Mouse (Mus musculus): ENCODE results near the gene Phc2. TPM values are rescaled to one million over a fixed set of nuclear protein-coding genes. Genes with fewer than 3 reads are reported as not detected.
A peak's percentile ranks its signal among the peaks of the same experiment; 100 is the strongest.

Gene Phc2
- total RNA-seq, 2 experiments from 2014 or later = 39.5 to 45.3 TPM

DNA sequence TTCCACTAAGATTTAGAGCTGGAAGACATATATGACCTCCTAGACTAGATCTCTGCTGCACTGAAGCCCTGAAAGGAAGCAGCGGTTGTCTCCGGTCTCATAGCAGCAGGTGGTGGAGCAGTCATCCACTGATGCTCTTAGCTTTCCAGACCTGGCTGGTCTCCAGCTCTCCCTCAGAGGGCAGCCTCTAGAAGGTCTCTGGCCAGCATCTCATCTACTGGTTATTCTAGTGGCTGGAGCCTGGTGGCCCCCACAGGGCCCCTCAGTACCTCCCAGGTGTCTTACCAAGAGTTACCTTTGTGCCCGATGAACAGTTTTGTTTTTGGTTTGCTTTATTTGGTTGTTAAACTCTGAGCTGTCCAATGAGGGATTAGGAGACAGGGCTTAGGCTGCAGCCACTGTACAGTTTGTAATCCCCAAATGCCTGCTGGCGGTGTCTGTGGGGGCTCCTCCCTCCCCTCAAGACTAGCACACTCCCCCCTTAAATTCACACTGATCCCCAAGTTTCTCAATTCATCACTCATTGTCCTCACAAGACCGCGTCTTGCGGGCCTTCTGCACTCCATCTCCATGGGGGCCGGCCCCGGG lies 66.7 kb downstream of the Phc2 start:
- DNase-seq = no peak

GRCm38 (mm10) chr4:128721761-128722160 lies 67.3 kb downstream of the Phc2 start:
- no peak for DNase-seq

DNA sequence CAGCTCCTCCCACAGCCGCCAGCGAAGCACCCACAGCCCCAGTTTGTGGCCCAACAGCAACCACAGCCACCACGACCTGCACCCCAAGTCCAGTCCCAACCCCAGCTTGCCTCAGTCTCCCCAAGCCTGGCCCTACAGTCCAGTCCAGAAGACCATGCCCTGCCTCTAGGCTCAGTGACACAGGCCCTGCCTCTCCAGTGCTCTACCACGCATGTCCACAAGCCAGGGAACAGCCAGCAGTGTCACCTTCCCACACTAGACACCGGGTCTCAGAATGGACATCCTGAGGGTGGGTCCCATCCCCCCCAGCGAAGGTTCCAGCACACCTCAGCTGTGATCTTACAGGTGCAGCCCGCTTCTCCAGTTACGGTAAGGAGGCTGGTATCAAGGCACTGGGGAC lies 68.4 kb downstream of the Phc2 start:
- DNase-seq = no peak

GRCm38 (mm10) chr4:128723431-128723830 lies 68.9 kb downstream of the Phc2 start:
- DNase-seq = no peak

DNA sequence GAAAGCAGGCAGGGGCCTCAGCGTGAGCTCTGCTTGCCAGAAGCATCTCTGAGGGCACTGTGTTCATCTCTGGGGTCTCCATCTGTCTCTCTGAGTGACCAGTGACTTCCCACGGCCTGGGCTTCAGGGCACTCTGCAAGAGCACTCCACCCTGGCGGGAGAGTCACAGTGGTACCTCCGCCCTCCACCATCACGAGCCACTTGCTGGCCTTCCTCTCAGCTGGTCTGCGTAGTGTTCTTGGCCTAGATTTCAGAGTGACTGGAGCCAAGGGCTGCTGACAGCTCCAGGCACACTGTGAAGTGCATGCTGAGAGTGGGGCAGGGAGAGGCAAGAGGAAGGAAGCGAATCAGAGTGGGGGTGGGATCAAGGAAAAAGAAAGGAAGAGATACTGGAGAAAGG lies 69.6 kb downstream of the Phc2 start:
- DNase-seq = peak; percentile 75 to 90

DNA sequence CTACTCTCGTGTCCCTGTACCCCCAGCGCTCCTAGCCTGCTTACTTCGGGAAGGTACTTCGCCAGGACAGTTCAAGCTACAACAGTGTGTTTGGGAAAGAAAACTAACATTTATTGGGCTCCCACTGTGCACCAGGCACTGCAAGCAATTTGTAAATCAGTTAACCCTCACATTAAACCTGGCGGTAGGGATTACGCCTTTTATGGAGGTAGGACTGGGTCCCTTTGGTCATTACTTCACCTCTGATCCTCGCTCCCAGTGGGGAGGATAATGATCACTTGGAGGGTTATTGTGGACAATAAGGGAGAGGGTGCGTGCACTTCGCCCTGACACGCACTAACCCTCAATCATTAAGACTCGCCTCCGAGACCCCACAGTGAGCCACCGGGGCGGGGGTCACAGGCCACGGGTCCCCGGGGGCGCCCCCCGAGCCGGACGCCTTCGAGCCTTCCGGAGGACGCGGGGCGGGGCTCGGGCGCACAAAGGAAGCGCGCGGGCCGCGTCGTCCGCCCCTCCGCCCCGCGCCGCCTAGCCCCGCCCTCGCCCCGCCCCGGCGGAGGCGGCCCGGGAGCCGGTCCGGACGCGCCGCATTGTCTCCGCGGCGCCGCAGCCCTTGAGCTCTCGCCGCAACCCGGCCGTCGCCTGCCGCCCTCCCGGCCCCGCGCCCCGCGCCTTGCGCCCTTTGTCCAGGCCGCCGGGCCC lies 72.7 kb downstream of the Phc2 start:
- peak; percentile 88 to 91 for DNase-seq

DNA sequence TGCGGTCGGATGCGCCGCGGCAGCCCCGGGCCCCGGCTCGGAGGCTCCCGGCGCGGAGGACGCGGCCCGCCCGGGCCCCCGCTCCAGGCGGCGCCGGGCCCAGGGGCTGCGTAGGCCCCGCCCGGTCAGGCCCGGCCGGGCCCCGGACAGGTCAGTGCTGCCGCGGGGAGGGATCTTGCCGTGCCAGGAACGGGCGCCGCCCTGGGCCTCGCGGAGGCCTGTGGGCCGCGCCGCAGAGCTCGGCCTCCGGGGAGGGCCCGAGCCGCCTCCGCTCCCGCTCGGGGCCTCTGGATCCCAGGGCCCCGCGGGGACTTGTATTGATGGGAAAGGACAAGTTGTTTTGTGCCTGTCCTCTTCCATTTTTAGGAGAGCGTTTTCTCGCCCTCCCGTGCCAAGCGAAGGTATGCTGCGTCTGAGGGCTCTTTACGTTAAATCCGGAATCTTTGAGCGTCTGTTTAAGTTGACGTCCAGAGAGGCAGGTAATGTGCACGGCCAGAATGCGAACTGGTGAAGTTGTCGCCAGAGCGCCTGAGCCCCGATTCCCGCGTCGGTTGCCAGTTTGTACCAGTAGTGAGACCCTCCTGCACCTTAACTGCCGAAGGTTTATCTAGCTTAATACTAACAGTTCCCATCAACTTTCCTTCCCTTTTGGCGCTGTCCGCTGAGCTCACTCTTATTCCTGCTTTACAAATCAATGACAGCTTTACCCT lies 73.4 kb downstream of the Phc2 start:
- peak; percentile 69 to 78 for DNase-seq

DNA sequence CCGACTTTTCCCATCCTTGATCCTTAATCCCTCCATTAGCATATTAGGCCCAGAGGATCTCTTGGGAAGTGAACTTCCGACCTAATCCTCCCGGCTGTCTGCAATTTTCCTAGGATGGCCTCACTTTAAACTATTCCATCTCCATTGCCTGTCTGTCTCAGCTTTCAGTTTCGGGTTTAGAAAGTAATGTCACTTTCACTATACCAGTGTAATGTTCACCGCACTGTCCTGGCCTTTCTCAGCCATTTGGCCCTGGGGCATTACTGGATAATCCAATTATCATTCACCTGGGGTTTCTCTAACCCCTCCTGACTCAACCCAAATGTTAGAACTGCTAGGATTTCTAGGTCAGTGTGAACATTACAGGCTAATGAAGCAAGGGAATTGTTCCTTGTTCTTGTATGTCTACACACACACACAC lies 73.9 kb downstream of the Phc2 start:
- no peak for DNase-seq

- no peak for DNase-seq
Measured at GRCm38 (mm10) chr4:128729033-128729708, 74.7 kb downstream of the Phc2 start.

- DNase-seq = peak; percentile 64 to 71
Measured at GRCm38 (mm10) chr4:128729709-128730037, 75.2 kb downstream of the Phc2 start.

DNA sequence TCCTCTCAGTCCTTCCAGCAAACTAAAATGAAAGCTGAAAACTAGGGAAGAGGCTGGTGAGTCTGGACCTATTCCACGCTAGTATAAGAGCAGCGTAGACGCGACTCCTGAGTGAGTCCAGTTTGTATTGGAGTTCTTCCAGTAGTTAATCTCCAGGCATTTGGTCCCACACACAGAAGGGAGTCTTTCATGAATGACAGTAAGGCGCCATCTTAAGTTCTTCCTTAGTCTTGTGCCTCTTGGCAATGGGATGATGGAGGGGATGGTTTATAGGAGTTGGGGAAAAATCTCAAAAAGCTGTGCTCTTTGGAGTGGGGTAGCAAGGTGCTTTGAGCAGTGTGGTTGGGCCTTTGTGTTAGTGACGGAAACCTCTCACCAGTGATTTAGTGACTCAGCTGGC lies 75.8 kb downstream of the Phc2 start:
- no peak for DNase-seq

DNA sequence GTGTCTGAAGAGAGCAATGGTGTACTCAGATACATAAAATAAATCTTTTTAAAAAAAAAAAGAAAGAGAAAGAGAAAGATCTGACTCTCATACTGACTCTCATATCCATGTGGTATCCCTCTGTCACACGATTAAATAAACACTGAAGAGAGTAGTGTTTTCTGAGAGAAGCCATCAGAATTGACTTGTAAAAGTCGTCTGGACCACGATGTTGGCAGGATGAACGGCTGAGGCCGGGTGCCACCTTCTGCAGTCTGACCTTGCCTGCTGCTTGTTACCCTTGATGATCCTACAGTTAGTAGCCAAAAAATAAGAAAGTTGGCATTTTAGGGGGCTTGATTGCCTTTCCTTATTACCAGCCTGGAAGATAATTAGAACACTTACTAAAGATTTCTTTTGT lies 78.3 kb downstream of the Phc2 start:
- no peak for DNase-seq

- peak; percentile 48 to 56 for DNase-seq
Measured at GRCm38 (mm10) chr4:128733496-128733895, 79.0 kb downstream of the Phc2 start.

- peak; percentile 92 to 93 for DNase-seq
Measured at GRCm38 (mm10) chr4:128734217-128734616, 79.7 kb downstream of the Phc2 start.

DNA sequence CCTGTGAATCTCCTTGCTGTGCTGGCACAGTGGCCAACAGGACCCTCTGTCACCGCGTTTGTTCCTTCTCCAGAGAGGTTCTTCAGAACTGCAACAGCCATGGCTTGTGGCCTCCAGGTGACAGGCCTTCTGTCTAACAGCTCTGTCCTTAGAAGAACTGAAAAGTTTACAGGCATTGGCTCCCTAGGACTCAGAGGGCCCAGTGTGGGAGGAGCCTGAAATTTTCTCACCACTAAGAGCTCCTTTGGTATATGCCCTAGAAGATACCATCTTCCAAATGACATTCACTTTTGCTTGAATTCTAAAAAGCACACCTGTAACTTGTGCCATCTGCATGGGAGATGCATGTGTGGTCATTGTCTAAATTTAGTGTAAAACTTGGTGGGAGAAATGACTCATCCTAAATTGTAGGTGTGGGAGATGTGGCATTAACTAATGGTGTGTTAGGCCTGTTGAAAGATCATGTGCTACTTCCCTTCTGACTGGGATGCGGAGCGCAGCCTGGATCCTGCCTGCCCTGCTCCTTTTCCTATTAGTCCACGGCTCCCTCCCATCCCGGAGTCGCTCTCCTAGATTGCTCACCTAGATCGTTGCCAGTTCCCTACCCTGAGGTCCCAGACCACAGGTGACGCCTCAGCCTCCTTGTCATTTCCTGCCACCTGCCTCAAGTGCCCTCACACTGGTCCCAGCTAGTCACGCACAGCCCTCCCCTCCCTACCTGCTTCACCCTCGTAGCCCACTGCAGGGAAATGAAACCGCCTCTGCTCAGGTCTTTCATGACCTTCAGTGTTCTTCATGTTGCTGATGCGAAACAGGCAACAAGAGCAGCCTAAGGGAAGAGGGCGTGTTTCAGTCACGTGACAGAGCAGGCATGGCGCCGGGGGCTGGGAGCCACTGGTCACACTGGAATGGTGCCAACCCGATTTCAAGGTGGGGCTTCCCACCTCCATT lies 80.5 kb downstream of the Phc2 start:
- DNase-seq = peak in 1 of 2 experiments; percentile 44

DNA sequence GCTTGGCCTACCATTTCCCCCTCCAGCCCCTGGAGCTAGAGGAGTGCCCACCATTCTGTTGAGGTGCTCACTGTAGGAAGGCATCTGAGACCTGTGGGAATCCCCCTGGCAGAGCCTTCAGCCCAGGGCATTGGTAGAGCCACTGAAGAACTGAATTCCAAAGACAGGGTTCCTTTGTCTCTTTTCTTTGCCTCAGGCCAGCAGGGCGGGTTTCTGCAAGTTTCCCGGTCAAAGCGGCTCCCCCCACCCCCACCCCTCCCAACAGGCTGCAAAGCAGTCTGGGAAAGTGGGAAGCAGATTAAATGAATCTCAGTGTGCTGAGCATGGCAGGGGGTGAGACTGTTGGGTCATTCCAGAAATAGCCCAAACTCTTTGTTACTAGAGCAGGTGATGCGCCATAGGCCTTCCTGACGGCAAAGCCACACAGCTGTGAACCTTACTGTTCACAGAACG lies 82.7 kb downstream of the Phc2 start:
- DNase-seq = no peak

DNA sequence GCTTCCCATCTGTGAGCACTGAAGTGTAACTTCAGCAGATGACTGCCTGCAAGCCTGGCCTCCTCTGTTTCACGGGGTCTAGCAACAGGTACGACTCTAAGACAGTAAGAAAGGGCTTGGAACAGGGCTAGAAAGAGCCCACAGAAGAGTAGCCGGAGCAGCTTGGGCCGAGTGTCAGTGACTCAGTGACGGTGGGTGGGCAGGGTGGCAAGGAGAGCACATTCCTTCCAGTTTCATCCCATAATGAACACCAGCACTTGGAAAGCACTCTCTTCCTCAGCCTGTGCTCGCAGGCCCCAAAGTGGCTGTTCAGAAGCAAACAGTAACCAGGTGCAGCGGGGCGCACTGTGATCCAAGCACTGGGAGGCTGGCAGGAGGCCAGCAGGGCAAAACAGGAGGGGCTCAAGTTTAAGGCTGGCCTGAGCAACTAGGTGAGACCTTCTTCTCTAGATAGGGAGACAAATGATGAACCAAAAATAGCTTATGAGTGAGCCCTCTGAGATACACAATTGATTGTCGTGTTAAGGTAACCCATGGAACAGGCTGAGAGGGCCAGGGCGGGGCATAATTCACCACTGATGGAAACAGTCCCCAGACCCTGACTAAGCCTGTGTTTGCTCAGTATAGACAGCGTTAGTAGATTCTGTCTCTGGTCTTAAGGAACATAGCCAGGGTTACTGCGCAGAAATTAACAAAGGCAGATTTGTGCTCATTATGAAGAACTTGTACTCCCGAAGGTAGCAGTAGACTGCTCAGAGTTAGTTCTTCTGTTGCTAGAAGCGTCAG lies 83.5 kb downstream of the Phc2 start:
- DNase-seq = no peak

DNA sequence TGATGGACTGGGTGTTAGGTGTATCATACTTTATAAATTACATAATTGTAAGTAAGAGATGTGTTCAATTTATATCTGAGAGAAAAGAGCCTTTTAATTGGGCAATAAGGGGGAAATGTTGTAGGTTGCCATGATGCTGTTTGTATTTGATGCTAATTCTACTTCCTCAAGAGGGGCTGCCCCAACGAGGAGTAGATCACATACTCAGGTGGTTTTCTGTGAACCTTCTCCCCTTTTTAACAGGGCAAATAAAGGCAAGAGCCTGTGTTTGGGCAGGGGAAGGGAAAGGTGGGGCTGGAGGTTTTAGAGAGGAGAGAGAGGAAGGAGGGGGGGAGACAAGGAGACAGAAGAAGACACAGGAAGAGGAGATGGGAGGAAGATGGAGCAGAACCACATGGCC lies 86.4 kb downstream of the Phc2 start:
- DNase-seq = no peak

DNA sequence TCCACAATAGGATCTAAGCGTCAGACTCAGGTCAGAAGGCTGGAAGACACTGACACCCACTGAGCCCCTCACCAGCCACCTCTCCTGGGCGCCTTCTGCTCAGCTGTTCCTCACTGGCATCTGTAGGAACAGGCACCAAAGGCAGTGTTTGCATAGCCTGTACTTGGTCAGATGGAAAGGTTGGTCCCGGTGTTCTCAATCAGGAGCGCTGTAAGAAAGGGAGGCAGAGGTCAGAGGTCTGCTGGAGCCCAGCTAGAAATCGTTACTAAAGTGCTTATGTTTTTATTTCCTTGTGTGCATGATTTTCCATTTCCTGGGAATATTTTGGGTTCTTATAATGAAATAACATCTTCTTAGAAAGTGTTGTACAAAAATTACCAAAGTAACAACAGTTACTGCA lies 87.4 kb downstream of the Phc2 start:
- no peak for DNase-seq

DNA sequence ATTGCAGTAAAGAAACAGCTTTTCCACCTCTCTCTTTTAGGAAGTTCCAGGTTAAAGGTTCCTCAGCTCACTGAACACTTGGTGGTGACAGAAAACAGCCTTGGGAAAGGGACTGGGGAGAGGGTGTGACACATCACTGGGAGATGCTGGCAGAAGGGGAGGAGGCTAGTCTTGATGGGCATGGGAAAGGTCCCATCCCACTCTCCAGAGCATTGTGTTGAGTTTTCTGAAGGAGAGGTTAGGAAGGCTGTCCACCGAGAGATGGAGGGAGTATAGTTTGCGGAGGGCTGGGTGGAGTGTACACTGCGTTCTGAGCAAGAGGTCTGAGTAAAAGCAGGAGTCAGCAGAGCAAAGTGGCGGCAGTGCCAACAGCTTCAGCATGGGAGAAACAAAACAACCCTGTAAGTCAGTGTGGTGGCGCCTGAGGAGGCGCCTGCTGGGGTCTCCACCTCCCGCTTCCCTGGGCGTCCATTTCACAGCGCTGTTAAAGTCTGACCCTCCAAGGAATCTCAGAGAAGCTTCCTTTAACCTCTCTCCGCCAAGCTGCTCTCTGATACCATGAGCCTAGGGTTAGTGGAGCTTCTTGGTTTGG lies 88.0 kb downstream of the Phc2 start:
- DNase-seq = no peak

All from heart, adult 18-20 months (tissue).